Mouse (Mus musculus): ENCODE measurements at regions not wholly inside any gene's neighbourhood (a gene's known extent, or its start where the extent isn't known, plus 50 kb on each side); places are given as distances from the start of the nearest gene placed in this dataset.

- DNase-seq (ENCODE audit: low spot score): peak; percentile 48
These were observed 56.5 kb upstream of the Tgfbr2 start for GRCm38 (mm10) chr9:116231351-116232311.

- no peak for DNase-seq (ENCODE audit: low spot score)
These were observed 55.2 kb upstream of the Tgfbr2 start for GRCm38 (mm10) chr9:116230346-116230745.

GRCm38 (mm10) chr9:116228443-116228842 lies 53.3 kb upstream of the Tgfbr2 start:
- no peak for DNase-seq (ENCODE audit: low spot score)

GRCm38 (mm10) chr9:116227738-116228137 lies 52.6 kb upstream of the Tgfbr2 start:
- no peak for DNase-seq (ENCODE audit: low spot score)
